Mouse (Mus musculus) small intestine, adult 2 months (tissue): ENCODE measurements at regions not wholly inside any gene's neighbourhood (a gene's known extent, or its start where the extent isn't known, plus 50 kb on each side); places are given as distances from the start of the nearest gene placed in this dataset.

Source experiments
- CTCF ChIP-seq: fragments of 200-500 bp; IDR thresholded peaks from 2 replicates; pipeline ENCODE4 v1.5.1; 2012; ENCODE audit warnings: low read depth, mild to moderate bottlenecking, control low read depth, inconsistent platforms, low read length, moderate library complexity, mixed read lengths; ENCODE audit not compliant: insufficient replicate concordance, insufficient read length; ENCODE audit errors: extremely low read depth
- POLR2A ChIP-seq: fragments of 200-500 bp; IDR thresholded peaks from 2 replicates; pipeline ENCODE4 v1.6.1; 2012; ENCODE audit warnings: low read depth, mild to moderate bottlenecking, control low read depth, inconsistent platforms, low read length, moderate library complexity

DNA sequence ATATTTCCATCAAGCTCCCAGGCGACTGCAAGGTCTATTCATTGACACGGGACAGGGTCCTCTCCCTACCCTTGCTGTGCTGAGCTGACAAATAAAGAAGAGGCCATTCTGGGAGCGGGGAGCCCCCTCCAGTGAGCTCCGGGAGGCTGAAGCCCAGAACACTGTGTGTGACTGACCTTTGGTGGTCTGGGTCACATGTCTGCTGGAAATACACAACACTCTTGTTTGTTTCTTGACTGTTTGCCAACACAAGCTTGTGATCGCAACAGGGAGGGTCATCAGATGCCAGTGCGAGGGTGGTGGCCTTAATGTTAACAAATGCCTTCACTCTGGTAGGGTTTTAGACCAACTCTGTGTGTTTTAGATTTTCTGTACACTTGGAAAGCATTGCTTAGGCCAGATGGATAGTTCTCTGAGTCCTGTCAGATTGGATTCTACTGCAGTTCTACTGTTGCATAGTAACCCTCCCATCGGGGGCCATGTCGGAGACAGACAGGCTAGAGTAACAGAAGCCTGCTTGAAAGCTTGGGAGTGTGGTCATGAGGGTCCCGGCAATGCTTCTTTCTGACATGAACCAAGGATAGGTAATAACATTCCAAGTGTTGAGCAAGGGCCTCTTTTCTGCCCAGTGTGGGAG, 135.4 kb downstream of the Rpl14 start:
- TF ChIP-seq CTCF, result no peak
- no peak for TF ChIP-seq POLR2A
